Mouse (Mus musculus) CH12.LX (cell line): ENCODE measurements around the gene Zfp651. TPM values are rescaled to one million over a fixed set of nuclear protein-coding genes. Genes with fewer than 3 reads are reported as not detected.

Experiments used
- DNase-seq: peaks from one replicate; pipeline ENCODE4 v3.0.0-alpha.2; 2013; ENCODE audit errors: extremely low read depth
- H3K27ac ChIP-seq: 2 replicates; pipeline ENCODE4 v1.5.1; 2012; ENCODE audit warnings: low read depth, mild to moderate bottlenecking, control low read depth, moderate library complexity; ENCODE audit not compliant: insufficient read depth
- H3K27me3 ChIP-seq: replicated peaks from 2 replicates; pipeline ENCODE3; 2012; ENCODE audit warnings: inconsistent platforms
- H3K36me3 ChIP-seq, 2 experiments: replicated peaks in 1 of 2; 2 replicates each; pipeline versions ENCODE3 to v1.6.1; 2012; ENCODE audit warnings: inconsistent platforms in 1 of 2, low read length in 1 of 2, mild to moderate bottlenecking in 1 of 2, mixed read lengths in 1 of 2, moderate library complexity in 1 of 2; ENCODE audit not compliant: control insufficient read depth in 1 of 2, insufficient read depth in 1 of 2
- H3K4me1 ChIP-seq, 2 experiments: 2 replicates each; pipeline ENCODE4 v1.6.1; 2012; ENCODE audit warnings: inconsistent platforms in 1 of 2, moderate library complexity in 1 of 2; ENCODE audit not compliant: insufficient read depth in 2 of 2, control insufficient read depth in 1 of 2
- H3K4me2 ChIP-seq: 2 replicates; pipeline ENCODE4 v1.6.1; 2012; ENCODE audit warnings: low read depth, mild to moderate bottlenecking, control low read depth; ENCODE audit not compliant: poor library complexity, insufficient read depth, severe bottlenecking
- H3K4me3 ChIP-seq, 3 experiments: fragments of 150-350 bp in 1 of 3; sonication (generic) in 1 of 3; replicated peaks in 1 of 3; 2 replicates each; pipeline versions ENCODE3 to v1.5.1; 2011 to 2012; ENCODE audit warnings: low read depth in 2 of 3, low read length in 2 of 3, mild to moderate bottlenecking in 2 of 3, moderate library complexity in 2 of 3, control low read depth in 1 of 3, improper control_type of control experiment in 1 of 3, inconsistent platforms in 1 of 3, mixed read lengths in 1 of 3; ENCODE audit not compliant: poor library complexity in 1 of 3
- H3K79me2 ChIP-seq: replicated peaks from 2 replicates; pipeline ENCODE4 v1.6.1; 2012; ENCODE audit warnings: mild to moderate bottlenecking, moderate library complexity; ENCODE audit not compliant: control insufficient read depth, poor library complexity, insufficient read depth, severe bottlenecking; ENCODE audit errors: extremely low read depth
- H3K9ac ChIP-seq: 2 replicates; pipeline ENCODE4 v1.6.1; 2012; ENCODE audit warnings: low read depth, mild to moderate bottlenecking, control low read depth, moderate library complexity; ENCODE audit not compliant: insufficient read depth
- H3K9me3 ChIP-seq: replicated peaks from 2 replicates; pipeline ENCODE3; 2012; ENCODE audit warnings: low read length, inconsistent platforms, mixed read lengths
- CHD1 ChIP-seq: IDR thresholded peaks from 2 replicates; pipeline ENCODE4 v1.6.1; 2012; ENCODE audit warnings: low read depth, low read length, improper control_type of control experiment, inconsistent platforms
- CHD2 ChIP-seq: IDR thresholded peaks from 2 replicates; pipeline ENCODE4 v1.6.1; 2011; ENCODE audit warnings: low read length, improper control_type of control experiment
- ELF1 ChIP-seq: IDR thresholded peaks from 2 replicates; pipeline ENCODE4 v1.6.1; 2014; ENCODE audit warnings: low read depth, mild to moderate bottlenecking, inconsistent platforms, low read length, improper control_type of control experiment
- EP300 ChIP-seq: IDR thresholded peaks from 2 replicates; pipeline ENCODE4 v1.6.1; 2011; ENCODE audit warnings: low read length, improper control_type of control experiment
- JUN ChIP-seq: IDR thresholded peaks from 2 replicates; pipeline ENCODE4 v1.6.1; 2011; ENCODE audit warnings: low read depth, mild to moderate bottlenecking, low read length, improper control_type of control experiment, moderate library complexity; ENCODE audit not compliant: insufficient read depth
- MAFK ChIP-seq: IDR thresholded peaks from 2 replicates; pipeline ENCODE4 v1.6.1; 2011; ENCODE audit warnings: low read length, improper control_type of control experiment; ENCODE audit not compliant: insufficient replicate concordance
- MAX ChIP-seq: IDR thresholded peaks from 2 replicates; pipeline ENCODE4 v1.6.1; 2011; ENCODE audit warnings: low read length, improper control_type of control experiment
- NELFE ChIP-seq: IDR thresholded peaks from 2 replicates; pipeline ENCODE4 v1.6.1; 2011; ENCODE audit warnings: low read depth, low read length, improper control_type of control experiment
- PAX5 ChIP-seq: IDR thresholded peaks from 2 replicates; pipeline ENCODE4 v1.6.1; 2012; ENCODE audit warnings: low read length, inconsistent platforms, mixed read lengths
- POLR2AphosphoS2 ChIP-seq: IDR thresholded peaks from 2 replicates; pipeline ENCODE4 v1.6.1; 2011; ENCODE audit warnings: low read depth, low read length, improper control_type of control experiment
- SMC3 ChIP-seq: IDR thresholded peaks from 2 replicates; pipeline ENCODE4 v1.6.1; 2011; ENCODE audit warnings: low read depth, low read length, improper control_type of control experiment
- TCF12 ChIP-seq: IDR thresholded peaks from 2 replicates; pipeline ENCODE4 v1.6.1; 2014; ENCODE audit warnings: low read depth, mild to moderate bottlenecking, inconsistent platforms, low read length, improper control_type of control experiment
- USF1 ChIP-seq: IDR thresholded peaks from 2 replicates; pipeline ENCODE4 v1.6.1; 2014; ENCODE audit warnings: low read depth, mild to moderate bottlenecking, inconsistent platforms, low read length, improper control_type of control experiment
- USF2 ChIP-seq: conservative IDR thresholded peaks from 2 replicates; pipeline ENCODE4 v1.6.1; 2011; ENCODE audit warnings: low read depth, low read length, improper control_type of control experiment
- ZC3H11A ChIP-seq: IDR thresholded peaks from 2 replicates; pipeline ENCODE4 v1.6.1; 2012; ENCODE audit warnings: low read depth, mild to moderate bottlenecking, inconsistent platforms, low read length, improper control_type of control experiment
- ZNF384 ChIP-seq: IDR thresholded peaks from 2 replicates; pipeline ENCODE4 v1.6.1; 2012; ENCODE audit warnings: low read depth, low read length, improper control_type of control experiment, inconsistent platforms
- dilution Hi-C: fragments of 300-500 bp; cut with MboI; formaldehyde crosslinking; loops from 2 replicates; pipeline ENCODE4 v1.14.3; 2020; ENCODE audit warnings: low sequenced_read_pairs; ENCODE audit not compliant: extremely low pct_unique_long_range_greater_than_20kb, extremely low pct_ligation_motif_present
- in situ Hi-C: fragments of 300-500 bp; cut with MboI; formaldehyde crosslinking; loops from 3 replicates; pipeline ENCODE4 v1.14.3; 2019; ENCODE audit warnings: low sequenced_read_pairs, low pct_ligation_motif_present, low pct_unique_long_range_greater_than_20kb, mixed read lengths
- polyA plus RNA-seq: library from polyadenylated mRNA; unstranded; fragments of >175 nt; gene quantifications from 2 replicates; pipeline ENCODE4 v1.2.1, GENCODE M21; 2012; ENCODE audit warnings: low read depth; ENCODE audit not compliant: insufficient read length
- total RNA-seq, 2 experiments: library from RNA; depleted of rRNA; stranded (reverse); fragments of 300-350 nt in 1 of 2; fragments of >200 nt in 1 of 2; gene quantifications; 2 replicates each; pipeline ENCODE4 v1.2.3; 2012 to 2014

Gene Zfp651
- total and polyA plus RNA-seq, 3 experiments = 0.07 to 0.20 (median 0.13) TPM

DNA sequence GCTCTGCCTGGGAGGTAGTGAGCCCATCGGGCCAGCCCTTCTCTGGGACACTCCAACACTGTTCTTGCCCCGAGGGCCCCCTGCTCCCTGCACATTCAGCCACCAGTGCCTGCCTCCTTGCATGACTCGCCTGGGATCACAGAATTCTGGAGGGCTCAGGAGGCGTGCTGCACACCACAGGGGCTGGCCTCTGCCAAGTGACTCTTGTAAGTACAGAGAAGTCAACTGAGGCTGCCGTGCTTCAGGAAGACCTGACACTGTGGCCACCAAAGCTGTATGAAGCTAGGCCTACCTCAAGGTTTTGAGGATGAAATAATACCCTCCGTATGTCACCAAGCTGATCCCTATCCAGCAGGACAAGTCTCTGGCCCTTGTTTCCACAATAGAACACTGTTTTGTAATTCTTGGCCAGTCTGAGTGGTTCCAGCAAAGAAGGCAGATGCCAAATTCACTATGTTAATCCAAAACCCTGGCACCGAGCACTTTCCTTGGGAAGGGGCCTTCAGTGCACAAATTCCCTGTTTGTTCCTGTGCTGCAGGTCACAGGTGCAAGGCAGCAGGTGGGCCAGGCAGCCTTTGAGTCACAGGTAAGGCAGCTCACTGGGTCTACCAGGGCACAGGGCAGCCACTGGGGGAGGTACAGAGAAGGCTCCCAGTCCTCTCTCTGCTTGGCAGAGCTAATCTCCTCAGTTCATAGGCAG lies 60.8 kb downstream of the Zfp651 start:
- dilution Hi-C loops (no loop called here), in situ Hi-C loops (no loop called here)
- H3K27me3 ChIP-seq = peaks cover 71% of the 10 kb centered on the region
- TF ChIP-seq JUN (no peak), TCF12 (no peak), SMC3 (no peak), MAFK (no peak), USF2 (no peak), ELF1 (no peak), NELFE (no peak), CHD2 (no peak), MAX (no peak), ZNF384 (no peak), EP300 (no peak), USF1 (no peak), PAX5 (no peak), POLR2AphosphoS2 (no peak)
- no peaks in the 10 kb centered on the region for H3K36me3 ChIP-seq
- no peak for DNase-seq
- H3K4me1 ChIP-seq = 0 out of 4 replicates have a peak, but pooled peaks cover 0 to 2% of the 10 kb centered on the region in 2 experiments
- no peaks in the 10 kb centered on the region for H3K9me3 ChIP-seq
- H3K27ac ChIP-seq = no peak overlapping the region
- H3K9ac ChIP-seq = no peak overlapping the region
- H3K79me2 ChIP-seq = no peaks in the 10 kb centered on the region
- H3K4me3 ChIP-seq = no peak overlapping the region
- no peak overlapping the region for H3K4me2 ChIP-seq

DNA sequence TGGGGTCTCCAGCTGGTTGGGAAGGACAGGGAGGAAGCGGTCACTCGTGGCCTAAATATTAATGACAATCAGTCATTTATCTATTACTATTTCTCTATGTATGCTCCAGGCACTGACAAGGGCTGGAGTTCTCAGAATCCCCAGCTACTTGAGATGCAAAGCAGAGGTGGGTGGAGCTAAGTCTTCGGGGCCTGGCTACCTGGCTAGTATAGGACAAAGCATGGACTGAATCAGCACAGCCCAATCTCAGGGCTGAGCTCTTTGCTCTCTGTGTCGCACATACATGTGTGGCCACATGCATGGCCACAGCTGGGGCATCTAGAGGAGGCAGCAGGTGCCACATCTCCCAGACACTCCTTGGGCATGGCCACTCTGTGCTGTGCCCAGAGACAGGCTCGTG lies 61.6 kb downstream of the Zfp651 start:
- Histone ChIP-seq H3K36me3 (no peaks in the 10 kb centered on the region), H3K79me2 (no peaks in the 10 kb centered on the region), H3K27me3 (peaks cover 64% of the 10 kb centered on the region), H3K9ac (no peak overlapping the region), H3K4me1 (0 out of 4 replicates have a peak, but pooled peaks cover 0 to 2% of the 10 kb centered on the region in 2 experiments), H3K4me3 (no peak overlapping the region), H3K9me3 (no peaks in the 10 kb centered on the region), H3K4me2 (no peak overlapping the region), H3K27ac (no peak overlapping the region)
- DNase-seq = no peak
- in situ Hi-C loops (no loop called here), dilution Hi-C loops (no loop called here)
- TF ChIP-seq ELF1 (no peak), MAX (no peak), CHD1 (no peak), NELFE (no peak), ZC3H11A (no peak)

Other genes starting within 250 kb of the Zfp651 start
- not detected in 2 replicates for gene Lyzl4, start 117.2 kb upstream of the Zfp651 start, total RNA-seq (2012; rRNA removed)
- gene Lyzl4, start 117.2 kb upstream of the Zfp651 start, total RNA-seq (2014; rRNA removed) = not detected in 2 replicates
- gene Lyzl4, start 117.2 kb upstream of the Zfp651 start, polyA plus RNA-seq = not detected in 2 replicates
- gene Vipr1, start 116.6 kb upstream of the Zfp651 start, total RNA-seq (2012; rRNA removed) = 0.04 and 0.08 TPM in 2 replicates
- not detected in 2 replicates for gene Vipr1, start 116.6 kb upstream of the Zfp651 start, total RNA-seq (2014; rRNA removed)
- 0.11 TPM in 2 replicates for gene Vipr1, start 116.6 kb upstream of the Zfp651 start, polyA plus RNA-seq
- gene Sec22c, start 53.8 kb upstream of the Zfp651 start, total RNA-seq (2012; rRNA removed) = 3.2 and 4.0 TPM in 2 replicates
- gene Sec22c, start 53.8 kb upstream of the Zfp651 start, total RNA-seq (2014; rRNA removed) = 2.4 and 2.5 TPM in 2 replicates
- 4.6 and 5.7 TPM in 2 replicates for gene Sec22c, start 53.8 kb upstream of the Zfp651 start, polyA plus RNA-seq
- 40.2 and 57.6 TPM in 2 replicates for gene Ss18l2, start 49.0 kb upstream of the Zfp651 start, total RNA-seq (2012; rRNA removed)
- 77.0 and 82.2 TPM in 2 replicates for gene Ss18l2, start 49.0 kb upstream of the Zfp651 start, total RNA-seq (2014; rRNA removed)
- 41.5 and 52.9 TPM in 2 replicates for gene Ss18l2, start 49.0 kb upstream of the Zfp651 start, polyA plus RNA-seq
- 31.0 and 39.3 TPM in 2 replicates for gene Nktr, start 40.2 kb upstream of the Zfp651 start, total RNA-seq (2012; rRNA removed)
- 29.1 and 32.2 TPM in 2 replicates for gene Nktr, start 40.2 kb upstream of the Zfp651 start, total RNA-seq (2014; rRNA removed)
- gene Nktr, start 40.2 kb upstream of the Zfp651 start, polyA plus RNA-seq = 65.0 and 65.4 TPM in 2 replicates
- gene Klhl40, start 18.3 kb downstream of the Zfp651 start, total RNA-seq (2012; rRNA removed) = not detected in 2 replicates
- gene Klhl40, start 18.3 kb downstream of the Zfp651 start, total RNA-seq (2014; rRNA removed) = not detected in 2 replicates
- gene Klhl40, start 18.3 kb downstream of the Zfp651 start, polyA plus RNA-seq = not detected in 2 replicates
- gene Hhatl, start 33.2 kb downstream of the Zfp651 start, total RNA-seq (2012; rRNA removed) = not detected in 2 replicates
- gene Hhatl, start 33.2 kb downstream of the Zfp651 start, total RNA-seq (2014; rRNA removed) = not detected in 2 replicates
- gene Hhatl, start 33.2 kb downstream of the Zfp651 start, polyA plus RNA-seq = not detected in 2 replicates
- gene Ccdc13, start 80.1 kb downstream of the Zfp651 start, total RNA-seq (2012; rRNA removed) = 0.25 and 0.34 TPM in 2 replicates
- not detected in 2 replicates for gene Ccdc13, start 80.1 kb downstream of the Zfp651 start, total RNA-seq (2014; rRNA removed)
- gene Ccdc13, start 80.1 kb downstream of the Zfp651 start, polyA plus RNA-seq = 0.11 TPM in 1 of 2 replicates, not detected in the other
- gene Higd1a, start 99.0 kb downstream of the Zfp651 start, total RNA-seq (2012; rRNA removed) = 118 and 132 TPM in 2 replicates
- gene Higd1a, start 99.0 kb downstream of the Zfp651 start, total RNA-seq (2014; rRNA removed) = 90.6 and 93.2 TPM in 2 replicates
- gene Higd1a, start 99.0 kb downstream of the Zfp651 start, polyA plus RNA-seq = 75.4 and 79.3 TPM in 2 replicates
- 2.9 and 4.5 TPM in 2 replicates for gene Ackr2, start 139.0 kb downstream of the Zfp651 start, total RNA-seq (2012; rRNA removed)
- gene Ackr2, start 139.0 kb downstream of the Zfp651 start, total RNA-seq (2014; rRNA removed) = 9.8 TPM in 2 replicates
- 13.0 and 13.9 TPM in 2 replicates for gene Ackr2, start 139.0 kb downstream of the Zfp651 start, polyA plus RNA-seq
- not detected in 2 replicates for gene Cyp8b1, start 157.0 kb downstream of the Zfp651 start, total RNA-seq (2012; rRNA removed)
- not detected in 2 replicates for gene Cyp8b1, start 157.0 kb downstream of the Zfp651 start, total RNA-seq (2014; rRNA removed)
- gene Cyp8b1, start 157.0 kb downstream of the Zfp651 start, polyA plus RNA-seq = 0.27 TPM in 1 of 2 replicates, not detected in the other
- 0.76 and 0.93 TPM in 2 replicates for gene Fam198a, start 191.7 kb downstream of the Zfp651 start, total RNA-seq (2012; rRNA removed)
- gene Fam198a, start 191.7 kb downstream of the Zfp651 start, total RNA-seq (2014; rRNA removed) = 0.40 and 0.63 TPM in 2 replicates
- gene Fam198a, start 191.7 kb downstream of the Zfp651 start, polyA plus RNA-seq = 0.59 and 0.70 TPM in 2 replicates
- not detected in 2 replicates for gene Pomgnt2, start 237.8 kb downstream of the Zfp651 start, total RNA-seq (2012; rRNA removed)
- not detected in 2 replicates for gene Pomgnt2, start 237.8 kb downstream of the Zfp651 start, total RNA-seq (2014; rRNA removed)
- not detected in 2 replicates for gene Pomgnt2, start 237.8 kb downstream of the Zfp651 start, polyA plus RNA-seq